Mouse (Mus musculus): ENCODE data around the gene Fto.

Fto gene

DNA sequence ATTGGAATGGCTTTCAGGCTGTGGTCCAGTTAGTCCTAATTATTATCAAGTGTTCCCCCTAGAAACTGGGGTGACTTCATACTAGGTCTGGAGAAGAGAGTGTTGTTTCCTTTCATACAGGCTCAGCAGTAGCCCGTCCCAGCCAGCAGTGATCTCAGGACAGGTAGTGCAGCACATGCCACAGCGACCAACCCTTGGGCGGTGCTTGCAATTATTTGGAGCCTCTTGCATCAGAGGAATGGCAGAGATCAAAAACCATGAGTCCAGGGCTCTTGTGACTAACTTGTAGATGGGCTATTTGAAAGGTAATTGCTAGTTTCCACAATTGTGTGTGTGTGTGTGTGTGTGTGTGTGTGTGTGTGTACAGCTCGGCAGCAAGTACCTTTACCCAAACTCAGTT, 247.9 kb downstream of the Fto start:
- DNase-seq (ENCODE audit: low spot score): no peak

GRCm38 (mm10) chr8:91562600-91562999, 249.3 kb downstream of the Fto start:
- no peak for DNase-seq (ENCODE audit: low spot score)

DNA sequence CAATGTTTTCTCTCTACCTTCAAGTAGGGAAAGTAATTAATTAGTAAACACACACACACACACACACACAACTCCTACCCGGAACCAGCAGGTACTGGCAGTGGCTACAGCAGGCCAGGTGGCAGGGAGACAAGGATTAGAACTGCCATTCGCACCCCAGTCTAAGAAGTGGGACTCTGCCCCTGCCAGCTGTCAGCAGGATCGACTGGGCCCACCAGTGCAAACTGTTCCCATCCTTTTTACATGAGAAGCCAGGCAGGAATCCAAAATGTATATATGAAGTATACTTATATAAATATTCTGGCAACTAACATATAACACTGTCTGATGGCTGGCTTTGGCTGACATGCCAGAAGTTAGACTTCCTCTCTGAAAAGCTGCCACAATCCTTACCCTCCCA, 250.0 kb downstream of the Fto start:
- DNase-seq (ENCODE audit: low spot score): no peak

GRCm38 (mm10) chr8:91565869-91566502, 252.7 kb downstream of the Fto start:
- no peak for DNase-seq (ENCODE audit: low spot score)

GRCm38 (mm10) chr8:91566503-91566869, 253.2 kb downstream of the Fto start:
- no peak for DNase-seq (ENCODE audit: low spot score)

DNA sequence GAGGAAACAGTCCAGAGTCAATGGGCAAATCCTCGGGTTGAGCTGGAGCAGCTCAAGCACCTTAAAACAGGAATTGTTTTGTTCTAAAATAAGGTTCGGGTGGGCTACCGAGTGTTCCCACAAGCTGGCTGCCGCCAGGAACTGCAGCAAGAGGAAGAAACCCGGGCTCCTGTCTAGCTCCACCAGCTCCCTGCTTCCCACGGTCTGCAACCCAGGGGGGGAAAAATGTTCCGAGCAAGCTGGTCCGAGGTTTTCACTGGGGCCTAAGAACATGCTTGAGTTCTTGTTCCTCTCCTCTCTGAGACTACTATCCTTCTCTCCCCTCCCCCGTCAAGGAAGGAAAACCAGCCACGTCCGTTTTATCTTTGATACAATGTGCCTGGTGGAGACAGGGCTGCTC, 256.5 kb downstream of the Fto start:
- no peak for DNase-seq (ENCODE audit: low spot score)

GRCm38 (mm10) chr8:91570809-91571208, 257.5 kb downstream of the Fto start:
- no peak for DNase-seq (ENCODE audit: low spot score)

DNA sequence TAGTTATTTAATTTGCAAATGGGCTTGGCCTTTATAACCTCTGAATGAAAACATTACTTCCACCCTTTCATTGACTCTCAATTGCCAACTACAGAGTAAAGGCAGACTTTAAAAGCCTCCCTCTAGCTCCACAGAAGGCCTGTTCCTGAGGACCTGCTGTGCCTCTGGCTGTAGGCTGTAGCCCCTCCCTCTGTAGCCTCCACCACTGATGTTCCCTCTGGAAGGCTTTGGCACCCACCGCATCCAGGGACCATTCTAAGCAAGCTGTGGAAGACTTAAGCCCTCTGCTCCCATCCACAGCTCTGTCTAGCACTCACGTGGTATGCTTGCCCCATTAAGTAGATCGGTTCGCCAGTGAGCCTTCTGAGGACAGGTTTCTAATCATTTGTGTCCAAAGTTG, 258.7 kb downstream of the Fto start:
- DNase-seq (ENCODE audit: low spot score): no peak

- no peak for DNase-seq (ENCODE audit: low spot score)
These were observed 259.3 kb downstream of the Fto start for GRCm38 (mm10) chr8:91572630-91573029.

GRCm38 (mm10) chr8:91575576-91575975, 262.3 kb downstream of the Fto start:
- no peak for DNase-seq (ENCODE audit: low spot score)

DNA sequence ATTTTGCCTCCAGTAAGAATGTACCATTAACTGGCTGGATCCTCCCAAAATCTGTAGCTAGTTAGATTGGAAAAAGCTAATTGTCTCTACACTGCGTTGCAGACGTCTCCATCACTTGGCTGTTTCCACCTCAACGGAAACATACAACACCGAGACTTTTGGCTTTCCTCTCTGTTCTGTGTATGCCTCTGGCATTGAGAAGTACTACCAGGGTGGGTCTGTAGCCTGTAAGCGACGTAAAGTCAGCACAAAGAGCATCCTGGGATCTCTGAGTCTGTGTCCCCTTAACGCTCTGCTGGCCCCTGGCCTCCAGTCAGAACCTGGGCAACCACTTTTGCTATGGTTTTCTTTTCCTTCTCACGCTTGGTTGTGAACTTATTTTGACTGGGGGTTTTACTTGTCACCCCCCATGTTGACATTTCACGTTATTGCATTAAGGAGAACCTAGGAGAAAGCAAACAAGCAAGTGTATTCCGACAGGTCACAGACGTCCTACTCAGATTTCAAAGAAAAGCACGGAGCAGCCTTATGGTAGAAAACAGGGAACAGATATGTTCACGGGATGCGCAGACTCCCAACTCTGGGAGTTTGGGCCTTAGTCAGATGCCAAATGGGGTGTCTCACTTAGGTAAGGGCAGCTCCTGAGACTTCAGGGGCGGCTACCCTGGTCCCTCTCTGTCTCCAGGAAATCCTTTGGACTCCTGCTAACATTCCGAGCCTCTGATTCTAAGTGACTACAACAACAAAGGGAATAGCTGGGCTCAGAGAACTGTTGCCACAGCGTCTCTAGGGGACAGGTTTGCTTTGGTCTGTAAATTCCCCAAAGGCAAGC, 263.0 kb downstream of the Fto start:
- no peak for DNase-seq (ENCODE audit: low spot score)

DNA sequence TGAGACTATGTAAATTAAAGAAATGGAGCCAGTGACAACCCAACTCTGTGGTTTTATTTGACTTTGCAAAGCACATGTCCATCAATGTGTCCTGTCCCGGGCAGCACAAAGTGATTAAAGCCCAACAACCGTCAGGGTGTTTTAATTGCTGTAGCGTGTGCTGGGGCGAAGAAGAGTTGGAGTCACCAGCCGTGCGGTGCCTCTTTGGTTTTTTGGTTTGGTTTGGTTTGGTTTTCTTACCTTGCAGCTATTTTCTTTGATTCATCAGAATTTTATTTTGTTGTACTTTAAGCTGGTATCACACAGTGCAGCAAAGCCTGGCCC, 263.6 kb downstream of the Fto start:
- no peak for DNase-seq (ENCODE audit: low spot score)

GRCm38 (mm10) chr8:91577605-91578004, 264.3 kb downstream of the Fto start:
- DNase-seq (ENCODE audit: low spot score): no peak

- DNase-seq (ENCODE audit: low spot score): no peak
These were observed 271.5 kb downstream of the Fto start for GRCm38 (mm10) chr8:91584620-91585415.

DNA sequence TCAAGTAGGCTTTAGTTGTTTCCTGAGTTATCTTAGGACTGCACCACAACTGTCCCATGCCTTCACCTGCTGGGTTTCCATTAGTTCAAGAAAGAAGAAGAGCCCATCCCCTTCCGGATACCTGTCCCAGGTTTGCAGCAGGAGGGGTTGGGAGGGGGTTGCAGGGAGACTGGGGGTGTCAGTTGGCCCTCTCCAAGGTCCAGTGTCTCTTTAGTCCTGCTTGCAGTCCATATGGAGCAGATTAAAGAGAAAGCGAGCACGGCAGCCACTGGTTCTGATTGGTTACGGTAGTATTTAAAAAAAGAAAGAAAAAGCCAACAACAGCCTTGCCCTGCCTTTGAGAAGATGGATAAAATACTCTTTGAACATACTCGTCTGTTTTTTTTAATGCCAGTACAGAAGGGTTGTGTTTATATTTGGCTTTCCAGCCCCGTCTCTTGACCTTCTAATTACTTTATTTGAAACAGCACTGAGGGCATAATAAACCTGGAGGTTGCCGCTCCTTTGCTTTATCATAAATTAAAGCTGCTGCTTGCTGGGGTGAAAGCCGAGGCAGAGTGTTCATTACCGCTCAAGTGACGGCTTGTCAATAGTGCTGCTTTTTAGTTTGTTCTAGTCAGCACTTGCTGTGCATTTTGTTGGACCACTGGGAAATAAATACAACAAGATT, 279.2 kb downstream of the Fto start:
- DNase-seq (ENCODE audit: low spot score): no peak

DNA sequence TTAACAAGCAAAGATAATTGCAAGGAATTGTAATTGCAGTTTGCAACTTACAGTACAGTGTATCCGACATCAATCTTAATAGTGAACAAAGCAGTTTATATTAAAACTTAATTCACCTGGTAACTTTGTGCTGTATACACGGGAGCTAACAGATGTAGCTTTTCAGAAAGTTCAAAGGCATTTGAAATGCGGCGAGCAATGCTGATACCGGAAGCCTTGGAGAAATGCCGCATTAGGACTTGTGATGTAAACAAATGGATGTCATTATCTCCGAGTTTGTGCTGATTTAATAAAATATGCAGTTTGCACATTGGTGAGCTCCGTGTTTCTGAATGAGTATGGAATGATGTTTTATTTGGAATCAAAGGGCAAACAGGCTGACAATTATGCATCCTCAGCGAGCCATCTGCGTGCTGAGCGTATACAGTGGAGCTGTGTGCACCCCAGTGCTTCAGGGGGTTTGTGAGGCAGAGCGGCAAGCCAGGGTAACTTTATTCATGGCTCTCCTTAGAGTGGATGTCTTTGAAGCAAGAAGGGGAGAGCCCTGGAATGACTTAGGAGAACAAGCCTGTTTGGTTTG, 280.0 kb downstream of the Fto start:
- no peak for DNase-seq (ENCODE audit: low spot score)

- DNase-seq (ENCODE audit: low spot score): no peak
These were observed 286.1 kb downstream of the Fto start for GRCm38 (mm10) chr8:91599349-91599837.

DNA sequence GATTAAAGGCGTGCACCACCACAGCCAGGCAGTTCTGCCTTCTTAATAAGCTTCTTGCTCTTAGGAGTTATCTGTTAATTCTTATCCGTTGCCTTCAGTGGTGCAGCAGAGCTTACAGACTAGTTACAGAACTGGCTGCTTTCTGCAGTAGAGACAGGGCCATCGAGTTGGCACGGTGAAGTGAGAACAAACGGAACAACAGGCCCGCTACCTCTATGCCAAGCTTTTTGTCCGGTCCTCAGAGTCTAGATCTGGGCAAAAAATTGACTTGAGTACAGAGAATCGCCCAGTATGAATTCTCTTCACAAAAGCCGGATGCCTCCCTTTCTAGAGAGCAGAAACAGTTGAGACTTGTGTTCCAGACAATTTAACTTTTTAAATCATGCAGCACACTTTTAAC, 290.4 kb downstream of the Fto start:
- no peak for DNase-seq (ENCODE audit: low spot score)

DNA sequence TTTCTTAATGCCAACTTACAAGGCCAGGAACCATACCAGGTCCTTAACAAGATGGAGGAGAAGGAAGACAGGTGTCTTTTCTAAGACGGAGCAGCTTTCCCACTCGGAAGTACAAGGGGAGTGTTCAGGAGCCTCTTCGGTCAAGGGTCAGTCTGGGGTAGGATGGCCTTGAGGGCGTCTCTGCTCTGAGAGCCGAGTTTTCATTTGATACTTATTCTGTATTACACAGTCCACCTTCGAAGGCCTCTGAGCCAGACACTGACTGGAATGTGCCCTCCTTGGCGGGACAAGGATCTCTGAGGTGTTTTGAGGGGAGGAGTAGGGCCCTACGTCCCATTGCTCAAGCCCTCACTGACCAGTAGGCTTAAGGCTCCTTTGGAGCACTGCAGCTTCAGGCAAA, 292.6 kb downstream of the Fto start:
- no peak for DNase-seq (ENCODE audit: low spot score)

DNA sequence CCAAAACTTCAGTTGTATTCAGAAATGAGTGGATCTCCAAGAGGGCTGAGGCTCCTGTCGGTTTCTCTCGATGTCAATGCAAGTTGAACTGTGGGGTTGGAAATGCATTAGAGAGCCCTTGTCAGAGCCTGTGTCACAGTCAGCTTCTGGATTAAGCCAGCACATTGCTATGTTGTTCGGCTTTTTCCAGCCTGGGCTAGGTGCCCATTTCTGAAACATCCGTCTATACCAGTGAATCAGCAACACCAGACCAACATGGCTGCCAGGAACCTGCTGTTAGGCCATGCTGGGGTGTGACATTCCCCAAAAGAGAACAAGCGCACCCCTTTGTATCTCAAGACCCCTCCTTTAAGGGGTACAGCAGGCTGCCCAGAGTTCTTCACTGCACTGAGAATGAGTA, 293.8 kb downstream of the Fto start:
- DNase-seq (ENCODE audit: low spot score): no peak

GRCm38 (mm10) chr8:91611191-91611590, 297.9 kb downstream of the Fto start:
- no peak for DNase-seq (ENCODE audit: low spot score)

DNA sequence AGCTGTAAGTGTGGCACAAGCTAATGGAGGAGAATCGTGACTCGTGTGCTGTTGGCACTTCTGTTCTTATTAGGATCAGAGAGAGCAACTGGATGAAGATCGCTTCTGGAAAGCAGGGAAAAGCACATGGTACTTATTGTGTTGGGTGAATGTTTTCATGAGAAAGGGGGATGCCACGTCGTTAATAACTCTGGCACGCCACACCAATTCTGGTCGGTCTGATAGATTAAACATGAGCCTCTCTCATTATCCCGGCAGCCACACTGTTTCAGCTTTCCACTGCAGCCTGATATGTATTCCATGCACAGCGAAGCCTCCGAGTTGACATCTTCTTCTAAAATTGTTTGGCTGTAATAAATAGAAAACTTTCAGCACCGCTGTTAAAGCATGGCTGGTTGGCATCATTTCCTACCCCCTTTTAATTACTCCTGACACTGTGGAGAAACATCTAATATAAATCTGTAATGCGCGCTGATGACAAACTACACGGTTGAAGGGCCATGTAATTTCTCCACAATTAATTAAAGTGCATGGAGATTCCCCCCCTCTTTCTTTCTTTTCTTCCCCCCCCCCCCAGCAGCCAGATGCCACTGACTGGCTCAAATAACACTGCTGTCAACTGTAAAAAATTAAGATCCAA, 298.5 kb downstream of the Fto start:
- DNase-seq (ENCODE audit: low spot score): no peak

All from urinary bladder, postnatal 10 days (tissue).